Mouse (Mus musculus): Measurements from ENCODE around the gene Sec24b. TPM values are rescaled to one million over a fixed set of nuclear protein-coding genes. Genes with fewer than 3 reads are reported as not detected.

Sec24b gene
- total RNA-seq, 2 experiments from 2014 or later = 28.4 to 35.1 TPM

DNA sequence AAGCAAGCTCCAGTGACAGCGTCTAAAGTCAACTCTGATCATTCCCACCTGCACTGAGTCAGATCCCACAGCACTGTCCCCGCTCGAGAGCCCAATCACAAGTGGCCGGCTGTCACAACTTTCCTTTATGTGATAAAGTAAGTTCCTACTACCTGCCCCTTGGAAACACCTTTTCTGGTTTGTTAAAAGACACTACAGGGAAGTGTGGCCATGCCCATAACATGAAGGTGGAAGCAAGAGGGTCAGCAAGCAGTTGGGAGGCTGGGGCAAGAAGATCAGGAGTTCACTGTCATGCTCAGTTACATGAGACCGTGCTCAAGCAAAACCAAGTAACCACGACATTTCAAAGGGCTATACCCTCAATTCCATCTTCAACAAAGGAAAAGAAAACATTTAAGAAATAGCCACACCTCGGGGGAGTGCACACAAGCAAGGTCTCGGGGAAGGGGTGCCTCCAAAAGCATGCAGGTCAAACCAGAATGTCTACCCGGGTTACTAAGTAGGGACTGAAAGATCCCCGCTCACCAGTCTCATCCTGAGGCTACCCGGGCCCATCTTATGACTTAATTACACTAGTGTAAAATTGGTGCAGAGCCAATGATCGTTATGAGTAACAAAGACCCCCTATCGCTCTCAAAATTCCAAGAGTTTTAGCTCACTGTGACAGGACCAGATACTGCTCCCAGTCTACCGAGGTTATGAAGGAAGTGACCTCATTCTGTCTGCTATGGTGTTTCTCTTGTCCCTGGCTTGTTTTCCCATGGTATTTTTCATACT lies 3.6 kb downstream of the Sec24b start:
- no peak for DNase-seq
- intact Hi-C loops (cut with DNase I) = loop anchor here (10.0 kb wide), 1 partner anchor 1507 kb away; the partner anchor contains the start of gene Papss1

DNA sequence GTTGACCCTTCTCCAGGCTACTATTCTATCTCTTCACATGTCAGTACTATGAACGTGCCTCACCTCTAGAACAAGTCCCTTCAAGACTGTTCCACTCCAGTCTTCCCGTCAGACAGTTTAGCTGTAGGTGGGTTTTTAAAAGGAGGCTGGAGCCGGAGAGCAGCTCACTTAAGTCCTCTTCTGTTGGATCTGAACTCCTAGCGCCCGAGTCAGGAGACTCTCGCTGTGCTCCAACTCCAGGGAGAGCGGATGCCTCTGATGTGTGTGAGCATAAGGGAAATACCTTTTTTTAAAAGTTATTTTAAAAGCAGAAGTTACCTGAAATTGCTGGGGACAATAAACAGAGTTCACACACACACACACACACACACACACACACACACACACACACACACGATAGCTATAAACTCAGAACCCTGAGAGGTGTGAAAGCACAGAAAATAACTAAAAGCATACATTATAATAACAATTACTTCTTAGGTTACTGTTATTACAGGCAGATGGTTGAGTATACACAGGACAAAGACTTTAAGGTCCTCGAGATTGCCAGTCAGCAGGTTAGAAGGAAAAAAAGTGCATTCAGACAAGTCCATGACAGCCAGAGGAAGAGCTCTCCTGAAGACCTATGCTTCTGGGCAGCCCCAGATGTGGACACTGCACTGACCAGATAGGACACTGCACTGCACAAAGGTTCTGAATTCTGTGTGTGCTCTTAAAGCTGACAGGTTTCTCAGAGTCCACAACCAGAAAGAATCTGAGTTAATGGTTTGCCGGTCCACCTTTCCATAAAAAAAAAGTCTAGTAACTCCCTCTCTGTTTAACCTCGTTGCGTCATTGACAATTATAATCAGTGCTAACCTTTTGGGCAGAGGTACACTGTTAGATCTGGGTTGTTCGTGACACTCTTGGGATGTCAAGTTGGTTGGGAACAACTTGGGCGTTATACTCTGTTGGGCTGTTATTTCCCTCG lies 5.7 kb downstream of the Sec24b start:
- intact Hi-C loops (cut with DNase I) = loop anchor here (10.0 kb wide), 1 partner anchor 1509 kb away; the partner anchor contains the start of gene Papss1
- DNase-seq = no peak

DNA sequence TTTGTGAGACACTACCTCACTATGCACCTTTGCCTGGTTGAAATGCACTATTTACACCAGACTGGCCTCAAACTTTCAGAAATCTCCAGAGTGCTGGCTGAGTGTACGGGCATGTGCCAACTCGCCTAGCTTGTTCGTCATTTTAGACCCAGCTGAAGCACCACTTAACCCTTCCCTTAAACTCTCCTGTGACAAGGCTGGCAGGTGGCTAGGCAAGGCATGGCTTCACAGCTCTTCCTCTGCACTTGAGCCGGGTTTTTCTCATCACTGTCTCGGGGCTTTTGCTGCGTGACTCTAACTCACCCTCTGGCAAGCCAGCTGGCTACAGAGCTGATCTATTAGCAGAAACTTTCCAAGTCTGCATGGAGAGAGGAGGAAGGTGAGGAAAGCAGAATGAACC lies 6.8 kb downstream of the Sec24b start:
- no peak for DNase-seq
- intact Hi-C loops (cut with DNase I) = loop anchor here (10.0 kb wide), 1 partner anchor 1510 kb away; the partner anchor contains the start of gene Papss1

DNA sequence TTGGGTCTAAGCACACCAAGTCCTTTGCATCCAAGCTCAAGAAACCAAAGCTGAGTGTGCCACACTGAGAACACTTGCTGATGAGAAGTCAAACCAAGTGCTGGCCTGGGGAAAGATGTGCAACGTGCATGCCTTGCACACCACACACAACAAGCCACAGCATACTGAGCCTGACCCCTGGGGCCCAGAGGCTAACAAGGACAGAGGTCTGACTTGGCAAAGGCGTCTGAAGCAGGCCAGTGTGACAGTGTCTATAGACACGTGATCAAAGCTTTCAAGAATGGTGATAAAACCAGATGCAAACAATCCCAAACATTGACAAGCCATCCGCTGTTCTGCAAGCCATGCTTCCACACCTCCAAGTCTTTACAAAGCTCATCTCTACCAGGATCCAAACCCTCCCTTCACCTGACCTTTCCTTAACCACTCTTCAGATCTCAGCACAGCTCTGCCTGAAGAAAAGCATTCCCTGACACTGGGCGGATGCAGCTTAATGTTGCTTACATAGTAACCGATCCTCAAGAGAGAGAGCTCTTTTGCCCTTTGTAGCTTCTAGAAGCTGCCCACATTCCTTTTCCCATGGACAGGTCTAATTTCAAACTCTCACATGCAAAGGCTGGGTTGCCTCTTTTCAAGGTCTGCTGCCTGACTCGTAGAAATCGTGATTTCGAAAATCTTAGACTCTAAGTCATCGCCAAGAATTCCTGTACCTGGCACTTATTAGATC lies 7.8 kb downstream of the Sec24b start:
- no peak for DNase-seq
- intact Hi-C loops (cut with DNase I) = loop anchor here (10.0 kb wide), 1 partner anchor 1511 kb away; the partner anchor contains the start of gene Papss1

DNA sequence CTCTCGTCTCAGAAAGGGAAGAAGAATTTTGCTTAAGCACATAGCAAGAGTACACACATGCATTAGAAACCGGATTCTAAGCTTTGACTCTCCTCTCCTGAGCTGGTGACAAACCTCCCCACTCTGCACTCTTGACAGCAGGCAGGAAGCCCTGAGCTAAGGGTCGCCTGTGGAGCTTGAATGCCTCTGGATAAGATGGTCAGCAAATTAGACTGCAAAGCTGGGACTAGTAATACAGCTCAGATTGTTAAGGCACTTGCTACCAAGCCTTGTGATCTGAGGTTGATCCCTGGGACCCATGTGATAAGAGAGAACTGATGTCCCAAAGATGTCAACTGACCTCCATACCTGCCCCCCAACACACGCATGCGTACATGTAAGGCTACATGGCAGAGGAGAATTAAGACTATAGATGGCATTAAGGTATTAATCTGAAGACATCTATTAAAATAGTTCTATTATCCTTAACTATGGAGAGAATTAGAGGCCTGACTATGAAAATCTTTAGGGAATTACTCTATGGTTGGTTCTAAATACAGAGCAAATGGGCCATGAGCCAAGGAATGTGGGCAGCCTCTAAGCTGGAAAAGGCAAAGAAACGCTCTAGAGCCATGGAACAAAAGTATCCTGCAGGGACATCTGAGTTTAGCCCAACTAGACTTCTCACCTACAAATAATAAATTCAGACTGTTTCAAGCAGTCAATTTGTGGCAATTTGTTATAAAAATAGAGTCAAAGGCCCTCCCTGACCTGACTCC lies 8.6 kb downstream of the Sec24b start:
- intact Hi-C loops (cut with DNase I) = loop anchor here (10.0 kb wide), 1 partner anchor 1512 kb away; the partner anchor contains the start of gene Papss1
- no peak for DNase-seq

DNA sequence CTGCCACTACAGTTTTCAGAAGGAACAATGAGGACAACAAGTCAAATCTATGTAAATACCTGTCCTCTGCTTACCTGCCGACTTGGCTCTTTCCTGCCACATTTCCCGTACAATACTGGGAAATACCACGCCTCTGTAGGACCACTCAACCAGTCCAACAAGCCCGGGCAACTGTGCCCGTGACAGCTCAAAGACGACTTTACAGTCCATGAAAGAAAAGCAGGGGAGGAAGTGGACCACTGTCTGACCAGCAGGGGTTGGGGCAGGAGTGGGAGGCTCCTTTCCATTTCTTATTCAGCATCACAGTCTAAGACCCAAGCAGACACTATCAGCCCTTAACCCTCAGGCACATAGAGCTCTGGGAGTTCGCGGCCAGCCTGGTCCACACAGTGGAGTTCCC lies 9.2 kb downstream of the Sec24b start:
- intact Hi-C loops (cut with DNase I) = loop anchor here (10.0 kb wide), 1 partner anchor 1513 kb away; the partner anchor contains the start of gene Papss1
- no peak for DNase-seq

DNA sequence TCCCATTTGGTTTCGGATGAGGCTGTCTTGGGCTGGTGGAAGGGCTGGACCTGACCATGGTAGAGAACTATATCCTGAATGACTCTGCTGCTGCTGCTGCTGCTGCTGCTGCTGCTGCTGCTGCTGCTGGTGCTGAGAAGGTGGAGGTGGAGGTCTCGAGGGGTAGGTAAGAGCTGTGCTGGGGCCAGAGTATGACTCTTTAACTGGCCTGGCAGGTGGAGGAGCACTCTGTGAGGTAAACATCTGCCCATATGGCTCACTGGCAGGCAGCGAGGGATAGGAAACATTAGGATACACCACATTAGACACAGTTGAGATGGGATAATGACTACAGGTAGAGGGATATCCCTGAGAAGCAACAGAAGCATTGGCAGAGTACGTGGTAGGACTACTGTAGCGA lies 20.6 kb downstream of the Sec24b start:
- no peak for DNase-seq
- intact Hi-C loops (cut with DNase I) = no loop called here

DNA sequence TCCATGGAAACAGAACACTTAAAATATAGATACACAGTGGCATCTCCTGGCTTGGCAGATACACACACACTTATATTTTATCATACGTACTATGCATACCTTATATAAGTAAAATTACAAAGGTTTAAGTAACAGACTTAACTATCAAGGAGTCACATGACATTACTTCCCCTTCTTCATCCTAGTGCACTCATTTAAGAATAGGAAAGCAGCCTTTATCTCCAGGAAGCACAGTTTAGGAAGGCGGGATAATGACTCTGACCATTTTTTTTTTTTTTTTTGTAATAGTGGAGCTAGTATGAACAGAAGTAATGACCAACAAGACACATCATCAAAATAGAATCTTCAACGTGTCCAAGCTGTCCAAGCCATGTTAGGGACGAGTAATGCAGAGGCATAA lies 21.3 kb downstream of the Sec24b start:
- intact Hi-C loops (cut with DNase I) = no loop called here
- no peak for DNase-seq

DNA sequence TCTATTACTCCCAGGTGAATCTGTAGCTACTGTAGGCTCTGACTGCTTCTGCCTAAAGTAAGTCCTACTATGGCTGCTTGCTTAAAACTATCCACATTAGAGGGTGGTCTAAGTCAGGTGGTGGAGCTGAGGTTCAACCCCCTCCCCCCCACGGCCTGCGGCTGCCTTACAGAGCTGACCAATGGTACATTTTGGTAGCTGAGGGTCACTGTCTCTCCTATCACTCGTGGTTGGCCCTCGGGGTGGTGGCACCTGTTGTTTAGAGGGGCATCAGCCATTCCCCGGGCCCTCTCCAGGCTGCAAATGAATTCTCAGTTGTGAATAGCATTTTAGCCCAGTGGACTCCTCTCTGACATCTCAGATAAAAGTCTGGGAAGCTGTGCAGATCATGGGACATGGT lies 32.6 kb downstream of the Sec24b start:
- intact Hi-C loops (cut with DNase I) = no loop called here
- no peak for DNase-seq

DNA sequence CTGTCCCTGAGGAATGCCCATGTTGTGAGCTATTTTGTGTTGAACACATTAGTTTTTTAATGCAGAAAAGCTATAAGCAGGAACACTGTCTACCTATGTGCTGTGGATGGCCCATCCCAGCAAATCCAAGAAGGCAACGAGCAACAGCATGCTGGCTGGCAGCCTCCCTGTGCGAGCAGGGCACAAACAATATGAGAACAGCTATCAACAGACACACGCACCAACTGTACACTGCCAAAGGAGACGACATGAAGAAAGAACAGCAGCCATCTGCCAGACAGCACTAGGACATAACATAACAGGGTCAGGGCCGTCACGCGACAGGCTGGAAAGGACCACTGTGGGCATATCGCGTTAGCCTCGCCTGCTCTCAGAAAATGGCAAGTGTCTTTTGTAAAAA lies 35.2 kb downstream of the Sec24b start:
- intact Hi-C loops (cut with DNase I) = no loop called here
- DNase-seq = no peak

DNA sequence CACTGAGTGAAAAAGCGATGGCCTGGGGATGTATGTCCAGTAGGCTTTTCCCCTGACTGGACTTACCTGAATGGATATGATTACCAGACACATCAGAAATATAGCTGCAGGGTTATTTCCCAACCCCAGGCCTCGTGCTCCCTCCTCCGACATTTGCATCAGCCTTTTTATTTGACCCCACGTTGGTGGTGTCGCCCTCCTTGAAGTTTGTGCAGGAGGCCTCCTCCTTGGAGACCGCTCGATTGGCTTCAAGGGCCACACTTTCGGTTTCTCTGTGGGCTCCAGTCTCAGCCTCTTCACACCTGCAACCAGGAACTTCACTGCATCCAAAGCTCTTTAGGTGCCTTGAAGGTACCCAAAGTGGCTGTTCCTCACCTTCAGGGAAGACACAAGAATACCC lies 35.8 kb downstream of the Sec24b start:
- intact Hi-C loops (cut with DNase I) = no loop called here
- no peak for DNase-seq

DNA sequence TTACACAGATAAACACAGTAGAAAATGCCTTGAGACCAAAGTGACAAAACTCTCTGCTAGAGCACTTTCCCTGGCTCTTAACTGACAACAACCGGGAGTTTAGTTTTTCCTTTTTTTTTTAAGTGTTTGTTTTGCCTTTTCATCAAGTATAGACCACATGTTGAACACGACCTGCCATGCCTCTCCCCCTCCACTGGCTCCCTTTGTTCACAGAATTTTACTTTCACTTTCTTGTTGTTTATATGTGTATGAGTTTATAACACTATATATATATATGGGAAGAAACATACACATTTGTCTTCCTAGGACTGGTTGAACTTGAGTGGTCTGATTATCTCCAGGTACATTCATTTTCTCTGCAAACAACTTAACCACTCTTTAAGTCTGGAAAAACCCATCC lies 48.4 kb downstream of the Sec24b start:
- intact Hi-C loops (cut with DNase I) = no loop called here
- no peak for DNase-seq

DNA sequence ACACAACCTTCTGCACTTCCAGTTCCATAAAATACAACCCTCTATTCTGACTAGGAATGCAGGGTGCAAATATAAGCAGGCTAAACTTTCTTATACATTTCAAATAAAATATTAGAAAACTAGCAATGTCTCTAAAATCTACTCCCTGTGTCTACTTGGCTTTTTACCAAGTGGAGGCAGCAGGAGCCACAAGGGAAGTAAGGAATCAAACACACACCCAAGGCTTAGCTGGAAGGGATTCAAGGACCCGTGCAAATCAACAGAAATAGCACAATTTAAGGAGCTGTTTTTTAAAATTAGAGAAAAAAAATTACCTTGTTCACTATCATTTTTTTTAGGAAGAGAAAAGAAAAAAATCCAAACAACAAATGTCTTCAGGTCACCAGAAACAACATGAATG lies 50.1 kb downstream of the Sec24b start:
- DNase-seq = no peak
- intact Hi-C loops (cut with DNase I) = no loop called here

DNA sequence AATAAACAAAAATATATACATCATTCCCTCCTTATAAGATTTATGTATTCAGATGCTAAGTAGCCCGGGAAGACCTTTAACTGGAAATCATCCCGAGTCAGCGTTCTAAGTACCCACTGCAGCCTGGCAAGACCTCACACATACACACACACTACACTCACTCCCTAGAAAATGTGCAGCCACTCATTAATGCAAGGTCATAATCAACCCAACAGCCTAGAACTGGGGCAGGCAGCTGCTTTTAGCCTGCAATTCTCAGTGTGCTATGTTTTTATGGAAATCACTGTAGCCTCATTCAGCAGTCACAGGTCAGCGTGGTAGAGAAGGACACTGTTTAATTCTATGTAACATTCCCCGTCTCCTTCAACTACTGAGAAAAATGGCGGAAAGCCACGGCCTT lies 55.2 kb downstream of the Sec24b start:
- intact Hi-C loops (cut with DNase I) = no loop called here
- DNase-seq = no peak

DNA sequence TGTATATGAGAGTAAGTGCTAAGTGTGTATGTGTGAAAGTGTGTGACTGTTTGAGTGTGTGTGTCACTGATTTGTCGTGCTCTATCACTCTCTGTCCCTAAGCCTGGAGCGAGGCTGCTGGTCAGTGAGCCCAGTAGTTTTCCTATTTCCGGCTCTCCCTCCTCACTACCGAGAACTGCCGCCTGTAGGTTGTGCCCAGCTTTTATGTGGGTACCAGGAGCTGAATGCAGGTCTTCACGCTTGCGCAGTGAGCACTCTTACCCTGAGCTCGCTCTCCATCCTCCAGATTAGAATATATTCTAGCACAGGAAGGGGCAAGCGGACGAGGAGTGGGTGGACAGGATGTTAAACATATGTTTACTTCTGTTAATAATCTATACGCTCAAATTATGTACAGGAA lies 60.4 kb downstream of the Sec24b start:
- DNase-seq = no peak
- intact Hi-C loops (cut with DNase I) = no loop called here

DNA sequence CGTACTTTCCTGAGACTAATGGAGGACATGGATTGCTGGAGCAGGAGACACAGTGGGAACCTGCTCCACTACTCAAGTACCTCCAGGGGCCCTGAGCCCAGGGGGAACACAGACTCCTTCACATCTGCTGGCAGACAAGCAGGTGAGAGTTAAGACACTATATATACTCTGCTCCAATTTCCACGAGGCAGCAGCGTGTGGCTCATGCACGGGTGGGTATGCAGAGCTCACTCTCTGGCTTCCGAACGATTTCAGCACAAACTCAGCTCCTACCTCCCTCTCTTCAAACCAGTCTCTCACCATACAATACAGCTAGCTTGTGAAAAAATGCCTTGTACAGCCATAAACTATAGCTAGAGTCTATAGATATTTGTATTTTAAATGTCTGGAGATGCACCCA lies 62.8 kb downstream of the Sec24b start:
- intact Hi-C loops (cut with DNase I) = loop anchor here (5.0 kb wide), 2 partner anchors 64 to 81 kb away; partner anchors contain the start of gene Sec24b
- DNase-seq = no peak

DNA sequence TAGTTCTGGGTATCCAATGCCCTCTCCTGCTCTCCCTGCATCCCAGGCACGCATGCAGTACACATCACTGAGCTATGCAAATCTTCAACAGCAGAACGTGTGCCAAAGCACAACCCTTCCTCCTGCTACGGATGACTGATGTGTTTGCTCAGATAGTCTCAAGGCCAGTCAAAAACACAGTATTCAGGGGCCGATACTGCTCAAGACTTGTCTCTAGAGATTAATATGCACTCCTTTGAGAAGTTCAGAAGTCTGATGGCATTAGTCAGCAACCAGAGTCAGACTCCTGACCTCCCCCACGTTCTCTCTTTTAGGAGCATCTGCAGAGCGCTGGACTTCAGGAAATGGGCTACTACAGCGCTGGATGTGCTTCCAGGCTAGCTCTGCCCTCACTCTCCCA lies 63.4 kb downstream of the Sec24b start:
- no peak for DNase-seq
- intact Hi-C loops (cut with DNase I) = loop anchor here (5.0 kb wide), 2 partner anchors 64 to 81 kb away; partner anchors contain the start of gene Sec24b

DNA sequence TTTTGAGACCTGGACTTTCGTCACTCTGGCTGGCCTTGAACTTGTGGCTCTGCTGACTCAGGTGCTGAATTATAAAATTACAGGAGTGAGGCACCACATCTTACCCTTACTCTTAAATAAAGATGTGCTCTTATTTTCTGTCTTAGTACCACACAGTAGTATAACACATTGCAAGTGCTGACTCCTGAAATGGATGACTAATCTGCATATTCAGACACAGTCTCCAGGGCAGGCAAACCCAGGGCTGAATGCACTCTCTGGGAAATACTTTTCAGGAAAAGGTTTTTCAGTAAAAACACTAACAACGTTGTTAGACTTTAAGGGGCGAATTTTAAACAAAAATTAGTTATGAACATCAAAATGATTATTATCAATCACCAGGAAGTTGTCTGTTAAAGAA lies 64.0 kb downstream of the Sec24b start:
- DNase-seq = no peak
- intact Hi-C loops (cut with DNase I) = loop anchor here (5.0 kb wide), 2 partner anchors 65 to 80 kb away; partner anchors contain the start of gene Sec24b

DNA sequence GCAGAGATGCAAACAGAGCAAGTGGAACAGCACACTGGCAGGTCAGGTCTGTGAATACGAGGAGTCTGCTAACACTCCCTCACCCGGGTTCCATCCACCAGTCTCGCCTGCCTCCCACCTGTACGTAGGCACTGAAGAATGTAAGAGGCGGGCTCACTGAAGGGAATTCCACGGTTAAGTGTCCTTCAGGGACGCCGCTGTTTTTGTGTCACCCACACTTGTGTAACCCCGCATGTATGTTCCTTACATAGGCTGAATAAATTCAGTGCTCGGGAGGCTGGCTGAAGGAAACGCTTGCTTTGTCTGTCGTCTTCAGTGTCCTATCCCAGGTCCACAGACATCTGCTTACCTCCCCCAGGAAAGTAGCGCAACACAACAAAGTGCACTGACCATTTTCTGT lies 74.1 kb downstream of the Sec24b start:
- intact Hi-C loops (cut with DNase I) = no loop called here
- no peak for DNase-seq

DNA sequence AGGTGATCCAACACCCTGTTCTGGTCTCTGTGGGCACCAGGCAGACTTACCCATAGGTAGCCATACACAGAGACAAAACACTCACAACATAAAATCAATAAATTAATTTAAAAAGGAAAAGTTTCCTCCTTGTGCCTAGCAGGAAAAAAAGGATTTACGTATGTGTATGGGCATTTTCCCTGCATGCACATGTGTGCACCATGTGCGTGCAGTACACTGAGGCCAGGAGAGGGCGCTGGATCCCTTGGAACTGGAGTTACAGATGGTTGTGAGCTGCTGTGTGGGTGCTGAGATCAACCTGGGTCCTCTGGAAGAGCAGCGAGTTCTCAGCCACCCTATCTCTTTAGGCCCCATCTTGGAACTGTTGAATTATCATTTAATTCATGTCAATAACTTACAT lies 76.0 kb downstream of the Sec24b start:
- DNase-seq = no peak
- intact Hi-C loops (cut with DNase I) = no loop called here
